Mouse (Mus musculus) brain, embryonic 18.5 days (tissue): ENCODE measurements around the gene Sdk1.

Experiments
- DNase-seq: peaks from one replicate; pipeline ENCODE4 v3.0.0-alpha.2; 2012; ENCODE audit warnings: low read depth, low spot score

Gene Sdk1

GRCm38 (mm10) chr5:141447247-141447646 is 206.0 kb downstream of the Sdk1 start:
- DNase-seq, result no peak

DNA sequence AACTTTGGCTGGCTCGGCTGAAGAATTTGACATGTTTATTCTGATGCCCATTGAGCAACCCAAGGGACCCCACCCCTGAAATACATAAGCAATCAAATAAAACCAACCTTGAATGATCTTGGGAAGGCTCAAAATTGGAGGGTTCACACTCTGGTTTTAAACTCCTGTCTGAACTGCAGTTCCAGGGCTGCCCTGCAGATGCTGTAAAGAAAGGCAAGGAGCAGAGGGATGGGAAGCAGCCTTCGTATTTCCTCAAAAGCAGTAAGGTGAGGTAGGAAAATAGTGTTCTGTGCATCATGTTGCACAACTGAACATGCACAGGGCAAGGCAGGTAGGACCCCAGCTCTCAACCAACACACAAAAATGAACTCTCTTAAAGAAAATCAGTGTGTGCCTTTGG is 222.1 kb downstream of the Sdk1 start:
- DNase-seq, result no peak

DNA sequence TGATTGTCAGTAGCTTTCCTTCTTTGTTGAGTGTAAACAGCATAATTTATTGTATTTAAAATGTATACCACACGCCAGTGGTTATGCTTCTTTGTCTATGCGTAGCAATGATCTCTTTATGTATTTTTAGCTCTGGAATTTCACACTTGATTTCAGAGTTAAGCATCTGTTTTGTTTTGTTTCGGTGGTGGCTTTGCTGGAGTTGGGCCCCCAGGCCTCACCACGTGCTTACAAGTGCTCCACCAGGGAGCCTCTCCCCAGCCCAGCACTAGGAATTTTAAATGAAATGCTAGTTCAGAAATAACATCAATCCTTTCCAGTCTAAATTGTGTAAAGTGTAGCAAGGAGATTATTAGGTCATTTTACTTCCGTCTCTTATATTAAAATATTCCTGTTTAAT is 227.5 kb downstream of the Sdk1 start:
- no peak for DNase-seq

GRCm38 (mm10) chr5:141505281-141505680 is 264.0 kb downstream of the Sdk1 start:
- no peak for DNase-seq

- peak; percentile 47 for DNase-seq
These were observed 265.1 kb downstream of the Sdk1 start for GRCm38 (mm10) chr5:141506344-141506743.

GRCm38 (mm10) chr5:141524801-141525715 is 283.8 kb downstream of the Sdk1 start:
- no peak for DNase-seq

GRCm38 (mm10) chr5:141540193-141540592 is 298.9 kb downstream of the Sdk1 start:
- DNase-seq, result no peak

GRCm38 (mm10) chr5:141542890-141543666 is 301.8 kb downstream of the Sdk1 start:
- DNase-seq, result no peak

- no peak for DNase-seq
These were observed 312.2 kb downstream of the Sdk1 start for GRCm38 (mm10) chr5:141553444-141553843.

- no peak for DNase-seq
These were observed 317.4 kb downstream of the Sdk1 start for GRCm38 (mm10) chr5:141558731-141559130.

DNA sequence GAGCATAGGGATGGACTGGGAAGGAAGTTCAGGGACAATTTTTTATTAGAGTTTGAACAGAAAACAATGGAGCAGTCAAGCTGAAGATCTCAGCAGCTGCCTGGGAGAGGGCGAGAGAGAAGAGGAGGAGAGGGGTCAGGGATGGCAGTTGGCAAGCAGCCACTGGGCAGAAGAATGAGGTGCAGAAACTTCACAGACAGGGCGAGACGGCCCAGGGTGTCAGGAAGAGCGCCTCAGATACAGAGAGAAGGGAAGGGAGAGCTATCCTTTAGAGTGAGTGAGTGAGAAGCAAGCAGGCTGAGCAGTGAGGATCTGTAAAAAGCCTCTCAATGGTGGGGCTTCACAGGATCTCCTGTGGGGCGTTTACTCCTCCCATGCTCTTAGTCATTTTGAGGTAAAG is 319.0 kb downstream of the Sdk1 start:
- no peak for DNase-seq

DNA sequence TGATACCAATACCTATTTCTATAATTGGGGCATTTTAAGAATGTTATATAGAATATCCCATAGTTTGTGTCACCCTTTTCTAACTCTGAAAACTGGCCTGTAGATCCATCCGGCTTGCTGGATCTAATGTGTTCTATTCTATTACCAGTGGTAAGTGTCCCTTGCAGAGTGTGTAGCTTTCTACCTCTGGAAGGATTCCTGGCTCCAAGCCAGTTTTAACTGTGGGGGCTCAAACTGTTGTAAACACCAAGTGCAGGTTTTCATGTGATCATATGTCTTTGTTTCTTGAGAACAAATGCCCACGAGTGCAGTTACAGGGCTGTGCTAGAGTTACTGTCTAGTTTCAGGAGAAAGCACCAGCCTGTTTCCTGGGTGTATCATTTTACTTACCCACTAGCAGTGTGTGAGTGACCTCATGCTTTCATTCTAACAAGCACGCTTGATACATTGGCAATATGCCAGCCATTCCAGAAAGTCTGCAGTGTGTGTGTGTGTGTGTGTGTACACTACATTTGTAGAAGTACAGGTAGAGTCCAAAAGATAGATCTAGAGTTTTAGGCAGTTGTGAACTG is 320.8 kb downstream of the Sdk1 start:
- no peak for DNase-seq

GRCm38 (mm10) chr5:141564197-141564596 is 322.9 kb downstream of the Sdk1 start:
- DNase-seq, result no peak

- DNase-seq, result no peak
These were observed 326.8 kb downstream of the Sdk1 start for GRCm38 (mm10) chr5:141568106-141568505.

GRCm38 (mm10) chr5:141570442-141570841 is 329.2 kb downstream of the Sdk1 start:
- peak; percentile 66 for DNase-seq

GRCm38 (mm10) chr5:141574263-141574662 is 333.0 kb downstream of the Sdk1 start:
- no peak for DNase-seq

DNA sequence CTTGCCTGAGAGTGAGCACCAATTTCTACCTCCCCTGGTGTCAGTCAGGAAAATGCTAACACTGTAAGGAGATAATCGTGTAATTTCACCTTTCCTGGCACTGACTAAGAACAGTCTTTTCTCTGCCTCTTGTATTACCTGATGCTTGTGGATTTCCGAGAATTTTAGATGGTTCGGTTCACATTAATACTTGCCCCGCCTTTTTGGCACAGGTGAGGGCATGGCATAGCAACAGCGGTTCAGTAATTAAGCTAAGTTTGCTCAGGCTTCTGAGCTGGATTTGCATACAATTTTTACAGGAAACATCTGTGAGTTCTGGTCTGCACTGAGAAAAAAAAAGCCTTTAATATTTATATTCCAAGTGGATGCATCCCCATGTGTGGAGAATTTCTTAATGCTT is 350.0 kb downstream of the Sdk1 start:
- no peak for DNase-seq

DNA sequence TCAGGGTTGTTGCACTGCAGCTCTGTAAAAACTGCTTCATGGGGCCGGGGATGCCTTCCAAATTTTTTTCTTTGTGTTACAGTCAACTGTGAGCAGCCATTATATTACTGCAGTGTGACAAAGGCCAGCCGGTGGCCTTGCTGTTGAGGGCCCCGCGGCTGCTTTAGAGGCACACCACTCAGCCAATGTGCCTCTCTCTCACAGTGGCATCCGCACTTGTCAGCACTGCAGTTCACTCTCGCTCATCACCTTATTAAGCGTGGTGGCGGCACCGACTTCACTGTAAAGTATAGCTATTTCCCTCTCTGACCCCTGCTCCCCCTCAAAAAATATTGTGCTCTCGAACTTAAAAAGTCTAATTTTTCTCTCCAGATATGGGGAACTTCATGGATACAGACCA is 371.4 kb downstream of the Sdk1 start:
- no peak for DNase-seq

DNA sequence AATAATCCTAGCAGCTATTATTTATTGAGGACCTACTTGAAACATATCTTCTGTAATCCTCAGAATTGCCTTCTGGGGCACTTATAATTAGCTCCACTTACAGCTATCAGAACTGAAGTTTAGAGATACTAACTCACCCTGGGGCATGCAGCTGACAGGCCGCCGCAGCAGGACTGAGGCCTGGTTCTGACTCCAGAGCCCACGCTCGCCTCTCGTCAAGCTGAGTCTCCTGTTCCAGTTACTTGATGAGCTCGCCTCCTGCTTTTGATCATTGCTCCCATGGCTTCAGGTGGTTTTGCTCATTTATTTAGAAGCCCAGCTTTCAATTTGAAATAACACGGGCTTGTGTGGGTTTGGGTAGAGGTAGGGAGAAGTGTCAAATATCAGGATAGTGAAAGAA is 374.5 kb downstream of the Sdk1 start:
- DNase-seq, result no peak

DNA sequence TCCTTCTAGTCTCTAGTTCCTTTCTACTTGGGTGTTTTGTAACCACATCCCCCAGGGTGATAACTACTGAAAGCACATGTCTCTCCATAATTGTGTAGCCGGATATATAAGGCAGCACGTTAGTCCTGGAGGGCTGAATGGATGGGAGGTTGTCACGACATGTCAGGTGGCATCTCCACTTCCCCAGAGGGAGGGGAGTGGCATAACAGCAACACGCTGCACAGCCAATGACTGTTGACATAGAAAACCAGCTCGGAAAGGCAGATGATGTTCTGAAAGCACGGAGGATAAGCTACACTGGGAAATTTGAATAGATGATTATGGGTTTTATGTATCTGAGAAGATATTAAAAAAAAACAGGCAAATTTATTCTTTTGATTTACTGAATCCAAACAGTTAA is 376.4 kb downstream of the Sdk1 start:
- DNase-seq, result no peak

DNA sequence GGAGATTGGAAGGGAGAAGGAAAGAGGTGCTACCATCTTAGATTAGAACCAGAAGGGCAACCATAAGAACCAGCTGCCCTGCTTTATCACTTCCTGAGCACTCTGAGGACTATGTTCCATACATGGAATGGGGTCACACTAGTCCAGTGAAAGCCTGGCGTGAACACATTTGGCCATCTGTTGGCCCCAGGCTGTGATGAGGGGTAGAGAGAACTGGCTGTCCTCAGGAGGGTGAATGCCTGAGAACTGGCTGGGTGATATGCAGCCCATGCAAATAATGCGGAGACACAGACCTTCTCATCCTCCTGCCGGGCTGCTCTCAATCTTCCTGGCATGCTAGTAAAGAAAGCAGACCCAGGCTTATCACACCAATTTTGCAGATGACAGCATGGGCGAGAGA is 384.1 kb downstream of the Sdk1 start:
- DNase-seq, result no peak

DNA sequence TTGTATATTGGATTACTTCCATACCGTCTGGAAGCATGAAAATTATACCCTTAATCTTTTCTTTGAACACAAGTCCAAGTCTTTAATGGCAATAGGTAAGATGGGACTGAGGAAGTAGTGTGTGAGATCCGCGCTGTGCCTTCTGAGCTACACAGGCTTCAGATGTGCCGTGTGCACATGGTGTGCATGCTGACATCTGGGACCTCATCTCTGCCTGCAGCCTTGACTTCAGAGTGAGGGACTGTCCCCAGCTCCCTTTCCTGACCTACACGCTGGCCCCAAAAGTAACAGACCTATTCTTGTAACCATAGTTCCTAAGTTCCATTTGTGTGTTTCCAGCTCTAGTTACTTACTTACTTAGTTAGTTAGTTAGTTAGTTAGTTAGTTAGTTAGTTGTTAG is 390.4 kb downstream of the Sdk1 start:
- DNase-seq, result no peak
